Mouse (Mus musculus): ENCODE data around the gene Il9r.

The Il9r gene

DNA sequence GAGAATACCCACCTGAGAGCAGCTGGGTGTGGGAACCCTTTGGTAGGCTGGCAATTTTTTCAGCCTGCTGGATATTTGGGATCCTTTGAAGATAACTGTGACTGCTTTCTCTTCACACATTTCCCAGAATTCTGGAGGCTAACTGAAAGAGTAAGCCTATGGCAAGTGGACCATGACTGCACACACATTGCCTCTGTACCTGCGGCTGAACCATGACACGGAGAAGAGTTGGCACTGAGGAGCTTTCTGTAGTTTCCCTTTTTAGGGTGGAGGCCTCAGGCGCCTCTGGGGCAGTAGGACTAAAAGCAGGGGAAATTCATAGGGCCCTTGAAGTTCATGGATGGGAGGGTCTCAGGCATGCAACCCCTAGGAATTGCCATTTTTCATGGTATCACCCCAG lies 40.9 kb downstream of the Il9r start:
- DNase-seq (ENCODE audit: low spot score), result no peak

- peak; percentile 67 for DNase-seq (ENCODE audit: low spot score)
Measured at GRCm38 (mm10) chr11:32157791-32158594, 42.1 kb downstream of the Il9r start.

GRCm38 (mm10) chr11:32156854-32157630 lies 43.0 kb downstream of the Il9r start:
- DNase-seq (ENCODE audit: low spot score), result no peak

DNA sequence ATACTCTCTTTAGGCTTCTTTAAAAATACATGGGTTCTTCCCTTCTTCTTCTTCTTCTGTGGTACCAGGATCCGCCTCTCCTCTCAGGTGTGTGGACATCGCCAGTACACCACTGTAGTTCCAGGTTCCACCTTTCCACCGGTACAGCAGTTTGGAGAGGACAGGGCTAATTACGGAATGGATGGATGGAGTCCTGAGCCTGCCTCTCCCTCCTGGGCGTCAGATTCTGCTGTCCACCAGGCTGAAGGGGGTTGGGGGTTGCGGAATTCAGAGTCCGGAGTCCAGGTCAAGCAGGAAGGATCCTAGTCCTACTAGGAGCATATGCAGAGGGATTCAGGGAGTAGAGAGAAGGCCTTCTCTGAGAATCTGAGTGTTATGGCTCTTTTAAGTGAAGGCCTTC lies 46.9 kb downstream of the Il9r start:
- DNase-seq (ENCODE audit: low spot score), result no peak

- DNase-seq (ENCODE audit: low spot score), result no peak
Measured at GRCm38 (mm10) chr11:32152814-32153213, 47.3 kb downstream of the Il9r start.

DNA sequence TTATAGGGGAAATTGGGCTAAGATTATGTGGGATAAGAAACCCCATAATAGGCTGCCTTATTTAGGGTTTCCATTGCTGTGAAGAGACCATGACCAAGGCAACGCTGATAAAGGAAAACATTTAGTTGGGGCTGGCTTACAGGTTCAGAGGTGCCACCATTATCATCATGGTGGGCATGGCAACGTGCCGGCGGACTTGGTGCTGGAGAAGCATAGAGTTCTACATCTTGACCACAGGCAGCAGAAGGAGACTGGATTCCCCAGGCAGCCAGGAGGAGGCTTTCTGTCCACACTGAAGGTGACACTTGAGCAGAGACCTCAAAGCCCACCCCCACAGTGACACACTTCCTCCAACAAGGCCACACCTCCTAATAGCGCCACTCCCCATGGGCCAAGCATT lies 48.8 kb downstream of the Il9r start:
- no peak for DNase-seq (ENCODE audit: low spot score)

DNA sequence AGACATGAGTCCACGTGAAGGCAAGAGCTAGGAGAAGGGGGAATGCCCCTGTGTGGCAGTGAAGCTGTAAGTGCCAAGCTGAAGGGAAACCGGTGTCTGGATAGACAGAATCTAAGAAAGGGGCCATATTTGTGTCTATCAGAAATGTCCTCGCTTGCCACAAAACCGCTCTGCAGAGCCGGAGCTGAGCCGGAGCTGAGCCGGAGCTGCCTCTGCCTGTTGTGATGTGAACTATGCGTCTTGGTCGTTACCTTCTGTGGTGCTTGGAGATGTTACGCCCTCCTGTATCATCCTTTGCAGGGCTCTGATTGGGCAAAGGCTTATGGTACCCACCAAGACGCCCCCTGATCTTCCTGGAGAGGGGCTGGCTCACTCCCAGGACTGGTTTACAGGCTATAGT lies 50.5 kb downstream of the Il9r start:
- no peak for DNase-seq (ENCODE audit: low spot score)

DNA sequence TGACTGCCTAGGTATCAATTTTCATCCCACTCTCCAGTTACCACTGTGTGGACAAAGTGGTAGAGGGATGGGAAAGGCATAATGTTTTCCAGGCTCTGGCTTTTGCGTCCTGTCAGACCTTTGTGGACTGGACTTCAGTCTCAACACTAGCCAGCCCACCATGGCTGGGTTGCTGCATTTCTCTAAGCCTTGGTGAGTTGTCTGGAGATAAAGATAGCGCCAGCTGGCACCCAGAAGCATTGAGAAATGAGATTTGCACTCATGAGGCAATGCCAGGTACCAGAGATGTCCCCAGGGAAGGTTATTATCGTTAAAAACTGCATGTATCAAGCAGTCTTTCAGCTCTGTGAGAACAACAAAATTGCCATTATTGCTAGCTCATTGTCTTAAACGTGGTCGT lies 57.3 kb downstream of the Il9r start:
- no peak for DNase-seq (ENCODE audit: low spot score)

DNA sequence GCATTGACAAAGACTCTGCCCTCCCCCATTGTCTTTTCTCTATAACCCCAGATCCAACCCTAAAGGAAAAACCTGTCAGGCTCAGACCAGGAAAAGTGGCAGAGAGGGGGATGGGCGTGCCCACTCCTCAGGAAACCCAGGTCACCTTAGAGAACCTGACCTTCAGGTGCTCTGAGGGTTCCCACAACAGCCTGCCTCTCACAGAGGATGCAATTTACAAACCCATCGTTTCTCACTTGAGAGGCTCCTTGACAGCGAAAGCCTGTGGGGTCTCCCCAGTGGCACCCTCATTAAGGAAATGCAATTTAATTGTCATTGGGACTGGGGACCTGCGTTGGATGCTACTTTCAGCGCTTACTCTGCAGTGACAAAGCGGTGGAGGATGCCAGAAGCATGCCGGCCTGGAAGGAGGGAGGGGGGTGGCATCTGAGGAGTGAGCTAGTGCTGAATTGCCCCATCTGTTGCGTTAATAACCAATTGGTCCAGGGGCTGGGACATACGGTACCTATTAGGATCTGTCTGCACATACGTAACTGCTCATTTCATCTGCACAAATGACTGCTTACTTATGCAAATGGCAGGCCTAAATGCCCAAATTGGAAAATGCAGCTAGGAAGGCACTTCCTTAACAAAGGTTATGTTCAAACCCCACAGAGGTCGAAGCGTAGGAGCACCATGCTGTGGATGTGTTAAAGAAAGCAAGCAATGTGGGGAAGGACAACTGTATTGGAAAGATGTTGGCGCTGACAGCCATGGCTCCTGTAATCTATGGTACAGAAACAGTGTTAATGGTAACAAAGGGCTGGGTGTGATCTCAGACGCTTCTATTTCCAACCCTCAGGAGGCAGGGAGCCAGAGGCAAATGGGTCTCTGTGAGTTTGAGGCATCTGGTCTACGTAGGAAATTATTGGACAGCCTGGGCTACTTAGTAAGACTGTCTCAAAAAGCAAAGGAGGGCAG lies 58.2 kb downstream of the Il9r start:
- DNase-seq (ENCODE audit: low spot score), result peak; percentile 45

GRCm38 (mm10) chr11:32141034-32141433 lies 59.0 kb downstream of the Il9r start:
- DNase-seq (ENCODE audit: low spot score), result peak; percentile 68

- DNase-seq (ENCODE audit: low spot score), result no peak
Measured at GRCm38 (mm10) chr11:32139528-32139961, 60.5 kb downstream of the Il9r start.

- DNase-seq (ENCODE audit: low spot score), result no peak
Measured at GRCm38 (mm10) chr11:32138614-32138964, 61.5 kb downstream of the Il9r start.

GRCm38 (mm10) chr11:32137719-32138613 lies 62.1 kb downstream of the Il9r start:
- no peak for DNase-seq (ENCODE audit: low spot score)
